Mouse (Mus musculus): ENCODE measurements around the gene Lrrc66. TPM values are rescaled to one million over a fixed set of nuclear protein-coding genes. Genes with fewer than 3 reads are reported as not detected.

Gene Lrrc66
- polyA plus RNA-seq, 1 experiment from 2014 or later = not detected

DNA sequence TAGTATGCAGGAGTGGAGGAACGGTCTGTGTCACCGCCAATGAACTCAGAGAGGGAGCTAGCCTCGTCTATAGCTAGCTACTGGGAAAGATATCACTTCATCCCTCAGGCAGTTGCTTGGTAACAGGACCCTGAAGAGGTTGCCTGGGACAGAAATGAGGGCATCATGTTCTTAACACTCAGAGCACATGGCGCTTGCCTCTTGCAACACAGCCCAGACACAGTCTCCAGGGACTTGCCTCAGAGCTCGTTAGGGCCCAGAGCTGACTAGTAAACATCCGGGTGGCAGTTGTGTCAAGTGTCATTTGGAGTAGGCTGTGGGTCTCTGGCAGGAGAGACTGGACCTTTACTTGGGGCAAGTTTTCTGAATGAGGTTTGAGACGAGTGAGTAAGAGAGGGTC, 58.5 kb downstream of the Lrrc66 start:
- Histone ChIP-seq H3K4me1 (ENCODE audit: insufficient read depth) (no peaks in the 10 kb centered on the region), H3K9ac (replicated peaks) (no peak overlapping the region), H3K4me3 (ENCODE audit: low read depth, low read length) (no peak overlapping the region), H3K9me3 (ENCODE audit: low read length) (no peaks in the 10 kb centered on the region), H3K27ac (ENCODE audit: low read depth) (no peak overlapping the region), H3K36me3 (replicated peaks; ENCODE audit: insufficient read depth, low read length) (no peaks in the 10 kb centered on the region), H3K27me3 (ENCODE audit: insufficient read depth, low read length) (no peaks in the 10 kb centered on the region), H3K4me2 (ENCODE audit: low read depth, low read length) (no peak overlapping the region)
- TF ChIP-seq EP300 (IDR thresholded peaks at IDR 0.05; ENCODE audit: low read depth) (no peak), CTCF (IDR thresholded peaks at IDR 0.05; ENCODE audit: low read depth) (no peak)
- no peak for ATAC-seq
- no peak for DNase-seq
- WGBS (ENCODE audit: insufficient replicate concordance) = 76% methylated on average over 7 of the region's 7 CpGs

DNA sequence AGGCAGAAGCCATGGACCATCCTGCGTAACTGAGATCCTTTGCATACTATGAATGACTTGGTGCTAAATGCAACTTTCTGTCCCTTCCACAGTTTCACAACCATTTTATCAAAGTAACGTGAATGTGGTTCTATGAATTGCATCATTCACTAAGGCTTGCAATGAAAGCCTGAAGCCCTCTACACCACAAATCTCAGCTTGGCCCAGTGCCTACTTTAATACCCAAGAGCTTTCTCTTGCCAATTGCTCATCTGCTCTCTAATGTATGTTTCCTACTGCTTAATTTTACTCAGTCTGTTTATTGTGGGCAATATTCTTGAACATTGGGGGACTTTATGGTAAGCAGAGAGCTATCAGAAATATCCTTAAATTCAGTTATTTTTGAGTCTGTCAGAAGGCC, 59.5 kb downstream of the Lrrc66 start:
- no peak overlapping the region for H3K4me2 ChIP-seq (ENCODE audit: low read depth, low read length)
- H3K9me3 ChIP-seq (ENCODE audit: low read length) = no peaks in the 10 kb centered on the region
- 72% methylated on average over 2 of the region's 2 CpGs for WGBS (ENCODE audit: insufficient replicate concordance)
- no peak overlapping the region for H3K27ac ChIP-seq (ENCODE audit: low read depth)
- no peak overlapping the region for H3K4me3 ChIP-seq (ENCODE audit: low read depth, low read length)
- H3K4me1 ChIP-seq (ENCODE audit: insufficient read depth) = no peaks in the 10 kb centered on the region
- no peak for DNase-seq
- H3K36me3 ChIP-seq (replicated peaks; ENCODE audit: insufficient read depth, low read length) = no peaks in the 10 kb centered on the region
- no peak overlapping the region for H3K9ac ChIP-seq (replicated peaks)
- no peak for TF ChIP-seq EP300 (IDR thresholded peaks at IDR 0.05; ENCODE audit: low read depth)
- no peak for TF ChIP-seq CTCF (IDR thresholded peaks at IDR 0.05; ENCODE audit: low read depth)
- ATAC-seq = no peak
- no peaks in the 10 kb centered on the region for H3K27me3 ChIP-seq (ENCODE audit: insufficient read depth, low read length)

DNA sequence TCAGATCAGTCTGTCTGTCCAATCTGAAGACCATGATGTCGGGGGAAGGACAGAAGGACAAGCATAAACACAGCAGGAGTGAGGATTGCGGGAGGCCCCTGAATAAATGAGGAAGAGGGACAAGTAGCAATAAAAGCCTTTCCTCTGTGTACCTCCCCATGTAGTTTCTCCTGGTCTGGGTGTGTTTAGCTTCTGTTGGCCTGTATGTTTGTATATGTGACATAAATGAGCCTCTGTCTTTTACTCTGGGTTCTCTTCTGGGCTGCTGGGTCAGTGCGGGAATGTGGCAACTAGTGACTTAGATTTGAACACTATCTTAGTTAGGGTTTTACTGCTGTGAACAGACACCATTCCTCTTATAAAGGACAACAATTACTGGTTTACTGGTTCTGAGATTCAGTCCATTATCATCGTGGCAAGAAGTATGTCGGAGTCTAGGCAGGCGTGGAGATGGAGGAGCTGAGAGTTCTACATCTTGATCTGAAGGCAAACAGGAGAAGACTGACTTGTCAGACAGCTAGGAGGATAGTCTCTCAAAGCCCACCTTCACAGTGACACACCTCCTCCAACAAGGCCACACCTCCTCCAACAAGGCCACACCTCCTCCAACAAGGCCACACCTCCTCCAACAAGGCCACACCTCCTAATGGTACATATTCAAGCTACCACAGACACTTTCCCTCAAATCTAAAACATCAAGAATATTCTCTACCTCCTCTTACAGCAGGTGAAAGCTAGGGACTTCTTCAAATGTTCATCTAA, 60.8 kb downstream of the Lrrc66 start:
- DNase-seq (no peak), ATAC-seq (no peak)
- Histone ChIP-seq H3K27me3 (ENCODE audit: insufficient read depth, low read length) (no peaks in the 10 kb centered on the region), H3K9me3 (ENCODE audit: low read length) (no peaks in the 10 kb centered on the region), H3K4me2 (ENCODE audit: low read depth, low read length) (no peak overlapping the region), H3K9ac (replicated peaks) (no peak overlapping the region), H3K4me1 (ENCODE audit: insufficient read depth) (no peaks in the 10 kb centered on the region), H3K27ac (ENCODE audit: low read depth) (no peak overlapping the region), H3K4me3 (ENCODE audit: low read depth, low read length) (no peak overlapping the region), H3K36me3 (replicated peaks; ENCODE audit: insufficient read depth, low read length) (no peaks in the 10 kb centered on the region)
- TF ChIP-seq CTCF (IDR thresholded peaks at IDR 0.05; ENCODE audit: low read depth) (no peak), EP300 (IDR thresholded peaks at IDR 0.05; ENCODE audit: low read depth) (no peak)
- 86% methylated on average over 6 of the region's 6 CpGs for WGBS (ENCODE audit: insufficient replicate concordance)

DNA sequence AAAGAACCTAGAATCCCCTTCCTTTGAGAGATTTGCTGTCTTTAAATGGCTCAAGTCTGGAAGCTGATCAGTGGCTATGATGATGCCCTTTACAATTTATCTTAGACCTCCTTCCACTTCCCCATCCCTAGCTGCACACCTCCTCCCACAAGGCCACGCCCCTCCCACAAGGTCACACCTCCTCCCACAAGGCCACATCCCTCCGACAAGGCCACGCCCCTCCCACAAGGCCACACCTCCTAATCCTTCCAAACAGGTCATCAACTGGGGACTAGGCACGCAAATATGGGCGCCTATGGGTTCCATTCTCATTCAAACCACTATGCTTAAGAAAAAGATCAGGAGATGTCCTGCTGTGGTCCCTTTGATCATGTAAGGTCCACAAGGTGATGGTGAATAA, 63.1 kb downstream of the Lrrc66 start:
- DNase-seq (no peak), ATAC-seq (no peak)
- Histone ChIP-seq H3K27me3 (ENCODE audit: insufficient read depth, low read length) (no peaks in the 10 kb centered on the region), H3K9me3 (ENCODE audit: low read length) (no peaks in the 10 kb centered on the region), H3K36me3 (replicated peaks; ENCODE audit: insufficient read depth, low read length) (no peaks in the 10 kb centered on the region), H3K9ac (replicated peaks) (no peak overlapping the region), H3K4me2 (ENCODE audit: low read depth, low read length) (no peak overlapping the region), H3K4me1 (ENCODE audit: insufficient read depth) (no peaks in the 10 kb centered on the region), H3K27ac (ENCODE audit: low read depth) (no peak overlapping the region), H3K4me3 (ENCODE audit: low read depth, low read length) (no peak overlapping the region)
- TF ChIP-seq EP300 (IDR thresholded peaks at IDR 0.05; ENCODE audit: low read depth) (no peak), CTCF (IDR thresholded peaks at IDR 0.05; ENCODE audit: low read depth) (no peak)
- WGBS (ENCODE audit: insufficient replicate concordance) = 62% methylated on average over 5 of the region's 5 CpGs

DNA sequence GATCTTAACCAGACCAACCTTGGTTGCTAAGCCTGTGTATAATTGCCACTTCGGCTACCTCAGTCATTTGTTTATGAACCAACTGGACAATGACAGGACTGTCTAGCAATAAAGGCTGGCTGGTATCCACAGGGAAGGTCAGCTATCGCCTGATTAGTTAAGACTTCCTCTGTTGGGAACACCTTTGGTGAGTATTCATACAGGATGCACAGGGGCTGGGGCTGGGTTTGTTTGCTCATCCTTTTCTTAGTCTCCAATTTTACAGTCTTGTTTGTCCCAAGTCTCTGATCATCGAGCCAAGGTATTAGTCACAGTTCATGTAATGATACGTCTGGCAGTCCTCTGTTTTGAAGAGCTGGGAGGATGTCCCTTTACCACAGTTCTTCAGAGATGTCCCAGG, 65.4 kb downstream of the Lrrc66 start:
- no peak for DNase-seq
- 72% methylated on average over 4 of the region's 4 CpGs for WGBS (ENCODE audit: insufficient replicate concordance)
- H3K36me3 ChIP-seq (replicated peaks; ENCODE audit: insufficient read depth, low read length) = no peaks in the 10 kb centered on the region
- H3K4me1 ChIP-seq (ENCODE audit: insufficient read depth) = no peaks in the 10 kb centered on the region
- no peak overlapping the region for H3K4me2 ChIP-seq (ENCODE audit: low read depth, low read length)
- H3K9ac ChIP-seq (replicated peaks) = no peak overlapping the region
- no peak for TF ChIP-seq EP300 (IDR thresholded peaks at IDR 0.05; ENCODE audit: low read depth)
- no peak for TF ChIP-seq CTCF (IDR thresholded peaks at IDR 0.05; ENCODE audit: low read depth)
- no peak for ATAC-seq
- no peaks in the 10 kb centered on the region for H3K9me3 ChIP-seq (ENCODE audit: low read length)
- no peak overlapping the region for H3K4me3 ChIP-seq (ENCODE audit: low read depth, low read length)
- H3K27ac ChIP-seq (ENCODE audit: low read depth) = no peak overlapping the region
- no peaks in the 10 kb centered on the region for H3K27me3 ChIP-seq (ENCODE audit: insufficient read depth, low read length)

DNA sequence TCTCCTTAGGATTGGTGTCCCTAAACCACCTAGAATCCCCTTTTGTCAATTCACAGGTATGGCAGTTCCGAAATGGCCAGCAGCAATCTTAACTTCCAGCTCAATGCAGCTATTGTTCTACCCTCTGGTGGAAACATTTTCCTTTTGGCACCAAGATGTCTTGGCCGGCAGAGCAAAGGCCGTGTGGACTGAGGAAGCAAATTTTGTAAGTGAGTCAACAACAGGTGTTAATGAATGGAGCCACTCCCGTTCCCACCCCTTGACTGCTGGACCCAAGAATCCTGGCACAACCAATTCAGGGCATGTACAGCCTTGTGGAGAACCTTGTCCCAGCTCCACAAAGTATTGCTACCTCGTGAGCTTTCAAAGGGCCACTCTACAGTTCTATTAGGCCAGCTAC, 66.2 kb downstream of the Lrrc66 start:
- no peak for ATAC-seq
- Histone ChIP-seq H3K27ac (ENCODE audit: low read depth) (no peak overlapping the region), H3K9me3 (ENCODE audit: low read length) (no peaks in the 10 kb centered on the region), H3K9ac (replicated peaks) (no peak overlapping the region), H3K27me3 (ENCODE audit: insufficient read depth, low read length) (no peaks in the 10 kb centered on the region), H3K4me2 (ENCODE audit: low read depth, low read length) (no peak overlapping the region), H3K4me1 (ENCODE audit: insufficient read depth) (no peaks in the 10 kb centered on the region), H3K4me3 (ENCODE audit: low read depth, low read length) (no peak overlapping the region), H3K36me3 (replicated peaks; ENCODE audit: insufficient read depth, low read length) (no peaks in the 10 kb centered on the region)
- 76% methylated on average over 5 of the region's 5 CpGs for WGBS (ENCODE audit: insufficient replicate concordance)
- TF ChIP-seq EP300 (IDR thresholded peaks at IDR 0.05; ENCODE audit: low read depth) = no peak
- no peak for DNase-seq

All from liver, postnatal 0 days (tissue).